Mouse (Mus musculus) c-Kit-positive CD71-positive TER-119-negative erythroid progenitor cells, embryonic 14.5 days (primary cell): ENCODE measurements around the gene Phf3.
"Not testable (repeated sequence)": the region's sequence is repeated elsewhere in the genome, so short reads cannot be mapped to it uniquely, and the experiment has no call there.

Source experiments
- DNase-seq: peaks from one replicate; pipeline ENCODE4 v3.0.0-alpha.2; 2013; ENCODE audit warnings: low read depth

The Phf3 gene

GRCm38 (mm10) chr1:30770599-30770998 lies 103.1 kb downstream of the Phf3 start:
- DNase-seq = not testable (repeated sequence)

GRCm38 (mm10) chr1:30756794-30757193 lies 116.9 kb downstream of the Phf3 start:
- no peak for DNase-seq

GRCm38 (mm10) chr1:30755453-30756224 lies 118.1 kb downstream of the Phf3 start:
- DNase-seq = no peak
